Mouse (Mus musculus): ENCODE measurements at regions not wholly inside any gene's neighbourhood (a gene's known extent, or its start where the extent isn't known, plus 50 kb on each side); places are given as distances from the start of the nearest gene placed in this dataset.
A peak's percentile ranks its signal among the peaks of the same experiment; 100 is the strongest.
"Not testable (repeated sequence)": the region's sequence is repeated elsewhere in the genome, so short reads cannot be mapped to it uniquely, and the experiment has no call there.

GRCm38 (mm10) chr12:77035676-77036075, 73.7 kb upstream of the Max start:
- no peak for ATAC-seq (replicated peaks; ENCODE audit: low FRiP score, low TSS enrichment, poor library complexity, severe bottlenecking)

- no peak for ATAC-seq (replicated peaks; ENCODE audit: low FRiP score, low TSS enrichment, poor library complexity, severe bottlenecking)
Measured at GRCm38 (mm10) chr12:77031448-77031847, 69.4 kb upstream of the Max start.

- ATAC-seq (replicated peaks; ENCODE audit: low FRiP score, low TSS enrichment, poor library complexity, severe bottlenecking), result peak; percentile 98
Measured at GRCm38 (mm10) chr12:77025431-77025879, 63.5 kb upstream of the Max start.

DNA sequence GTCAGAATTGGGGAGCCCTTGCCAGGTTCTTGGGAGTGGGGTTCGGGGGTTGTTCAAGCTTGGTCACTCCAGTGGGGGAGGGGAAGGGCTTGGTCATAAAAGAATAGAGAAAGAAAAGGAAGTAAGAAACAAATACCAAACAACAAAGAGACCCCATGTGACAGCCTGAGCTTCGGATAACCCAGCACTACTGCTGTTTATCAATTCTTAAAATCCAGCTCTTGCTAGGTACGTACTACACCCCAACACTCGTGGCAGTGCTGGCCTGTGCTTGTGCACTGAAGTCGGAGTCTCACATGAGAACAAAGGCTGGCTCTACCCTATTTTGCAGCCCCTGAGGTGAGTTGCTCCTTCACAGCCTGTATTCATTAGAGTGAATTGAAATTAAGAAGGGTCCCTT, 60.5 kb upstream of the Max start:
- ATAC-seq (replicated peaks; ENCODE audit: low FRiP score, low TSS enrichment, poor library complexity, severe bottlenecking), result no peak

DNA sequence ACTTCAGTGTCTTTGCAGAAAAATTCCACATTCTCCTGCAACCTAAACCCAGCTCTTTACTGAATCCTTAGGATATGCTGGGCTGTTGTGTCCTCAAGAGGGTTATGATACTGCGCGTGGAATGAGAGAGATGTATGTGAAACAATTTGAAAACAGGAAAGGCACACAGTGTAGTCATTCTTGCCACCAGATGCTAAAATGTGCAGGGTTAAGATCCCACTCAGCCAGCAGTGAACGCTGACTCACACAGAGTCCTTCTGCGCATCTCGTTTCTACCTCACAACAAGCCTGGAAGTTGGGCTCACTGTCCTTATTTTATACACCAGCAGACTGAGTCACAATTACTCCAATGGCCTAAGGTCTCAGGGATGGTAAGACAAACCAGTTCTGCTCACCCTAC, 59.9 kb upstream of the Max start:
- no peak for ATAC-seq (replicated peaks; ENCODE audit: low FRiP score, low TSS enrichment, poor library complexity, severe bottlenecking)

GRCm38 (mm10) chr12:77019708-77020511, 57.9 kb upstream of the Max start:
- ATAC-seq (replicated peaks; ENCODE audit: low FRiP score, low TSS enrichment, poor library complexity, severe bottlenecking), result peak; percentile 87

GRCm38 (mm10) chr12:77019148-77019547, 57.1 kb upstream of the Max start:
- ATAC-seq (replicated peaks; ENCODE audit: low FRiP score, low TSS enrichment, poor library complexity, severe bottlenecking), result not testable (repeated sequence)

DNA sequence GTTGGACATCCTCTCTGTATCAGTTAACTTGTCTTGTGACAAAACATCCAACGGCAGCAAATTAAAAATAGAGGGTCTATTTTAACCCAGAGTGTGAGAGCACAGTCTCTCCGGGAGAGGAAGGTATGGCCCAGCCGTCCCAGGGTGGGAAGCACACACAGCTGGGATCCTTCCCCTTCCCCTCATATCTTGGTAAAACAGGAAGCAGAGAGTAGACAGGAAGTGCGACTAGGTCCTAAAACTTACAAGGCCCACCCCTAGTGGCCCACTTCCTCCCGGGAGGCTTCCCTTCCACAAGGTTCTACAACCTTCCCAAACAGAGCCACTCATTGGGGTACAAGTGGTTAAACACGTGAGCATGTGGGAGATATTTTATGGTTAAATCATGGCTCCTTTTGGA, 56.4 kb upstream of the Max start:
- ATAC-seq (replicated peaks; ENCODE audit: low FRiP score, low TSS enrichment, poor library complexity, severe bottlenecking), result no peak

DNA sequence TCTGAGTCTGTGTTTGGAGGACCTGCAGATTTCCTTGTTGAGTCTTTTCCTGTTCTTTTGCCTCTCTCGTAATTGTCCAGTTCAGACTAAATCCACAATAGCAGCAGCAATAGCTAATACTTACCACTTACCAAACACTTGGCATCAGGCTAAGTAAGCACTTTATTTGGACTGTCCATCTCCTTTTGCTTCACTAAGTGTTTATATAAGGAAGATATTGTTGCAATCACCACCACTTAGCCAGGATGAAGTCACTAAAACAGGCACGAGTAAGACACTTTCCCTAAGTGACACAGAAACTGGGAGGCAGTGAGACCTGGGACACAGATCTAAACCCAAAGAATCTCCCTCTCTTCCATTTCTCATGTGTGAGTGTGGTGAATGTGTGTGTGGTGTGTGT, 52.9 kb upstream of the Max start:
- no peak for ATAC-seq (replicated peaks; ENCODE audit: low FRiP score, low TSS enrichment, poor library complexity, severe bottlenecking)

Measured in megakaryocyte-erythroid progenitor cell, adult 5-6 weeks (primary cell).